Mouse (Mus musculus) erythroid progenitor cell, adult 5-6 weeks (primary cell): ENCODE measurements around the gene Get4. TPM values are rescaled to one million over a fixed set of nuclear protein-coding genes. Genes with fewer than 3 reads are reported as not detected.

Experiments used
- ATAC-seq: replicated peaks from 2 replicates; pipeline ENCODE4 v1.8.0; 2016; ENCODE audit warnings: moderate number of reproducible peaks, mild to moderate bottlenecking, moderate TSS enrichment, inconsistent platforms; ENCODE audit not compliant: poor library complexity, low FRiP score, severe bottlenecking
- total RNA-seq, 2 experiments: library from RNA; stranded (forward) in 1 of 2; stranded (reverse) in 1 of 2; fragments of 150-400 nt in 1 of 2; fragments of 186-747, 209-891 nt in 1 of 2; gene quantifications; 2 replicates each; pipeline versions ENCODE4 v1.2.3 to v1.2.4; 2015 to 2017; ENCODE audit warnings: low replicate concordance in 2 of 2

Get4 gene
- total RNA-seq, 2 experiments from 2014 or later = 21.9 to 35.6 TPM

DNA sequence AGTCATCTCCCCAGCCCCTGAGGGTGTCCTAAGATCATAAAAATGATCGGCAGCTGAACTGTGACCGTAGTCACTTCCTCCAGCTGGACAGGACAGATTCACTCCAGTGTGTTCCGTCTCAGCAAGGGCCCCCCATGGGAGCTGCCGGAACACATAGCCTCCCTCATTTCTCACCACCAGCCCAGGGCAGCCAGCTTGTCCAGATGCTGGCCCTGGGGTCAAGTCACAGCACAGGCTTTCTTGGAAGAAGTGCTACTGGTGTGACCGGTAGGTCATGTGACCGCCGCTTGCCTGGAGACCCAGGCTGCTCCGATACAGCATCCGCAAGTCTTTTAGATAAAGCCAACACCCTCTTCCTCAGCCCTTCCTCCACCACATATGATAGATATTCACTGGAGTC lies 61.4 kb downstream of the Get4 start:
- no peak for ATAC-seq

DNA sequence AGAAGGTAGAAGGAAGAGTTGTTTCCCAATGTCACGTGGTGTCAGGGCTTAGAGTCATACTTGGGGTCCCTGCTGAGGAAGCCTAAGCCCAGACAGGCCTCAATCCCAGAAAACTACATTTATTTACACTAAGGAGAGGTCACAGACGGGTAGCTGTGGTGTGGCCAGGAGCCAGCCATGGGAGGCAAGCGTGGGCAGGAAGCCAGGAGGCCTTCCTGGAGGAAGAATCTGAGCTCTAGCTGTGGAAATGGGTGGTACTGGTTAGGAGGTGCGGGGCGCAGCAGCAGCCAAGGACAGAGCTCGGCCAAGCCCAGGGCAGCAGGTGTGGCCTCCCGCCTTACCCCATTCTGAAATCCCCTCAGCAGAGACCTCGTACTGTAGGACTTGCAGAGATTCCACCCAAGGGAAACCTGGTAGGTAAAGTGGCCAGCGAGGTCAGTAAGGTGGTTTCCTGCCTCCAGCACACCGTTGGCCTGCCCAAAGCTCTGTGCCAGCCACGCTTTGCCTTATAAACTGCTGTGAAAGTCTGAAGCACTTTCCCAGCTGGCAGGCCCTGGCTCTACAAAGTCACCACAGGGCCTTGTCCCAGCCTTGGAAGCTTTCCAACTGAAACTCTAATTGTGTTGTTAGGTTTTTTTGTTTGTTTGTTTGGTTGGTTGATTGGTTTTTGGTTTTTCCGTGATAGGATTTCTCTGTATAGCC lies 63.0 kb downstream of the Get4 start:
- no peak for ATAC-seq

DNA sequence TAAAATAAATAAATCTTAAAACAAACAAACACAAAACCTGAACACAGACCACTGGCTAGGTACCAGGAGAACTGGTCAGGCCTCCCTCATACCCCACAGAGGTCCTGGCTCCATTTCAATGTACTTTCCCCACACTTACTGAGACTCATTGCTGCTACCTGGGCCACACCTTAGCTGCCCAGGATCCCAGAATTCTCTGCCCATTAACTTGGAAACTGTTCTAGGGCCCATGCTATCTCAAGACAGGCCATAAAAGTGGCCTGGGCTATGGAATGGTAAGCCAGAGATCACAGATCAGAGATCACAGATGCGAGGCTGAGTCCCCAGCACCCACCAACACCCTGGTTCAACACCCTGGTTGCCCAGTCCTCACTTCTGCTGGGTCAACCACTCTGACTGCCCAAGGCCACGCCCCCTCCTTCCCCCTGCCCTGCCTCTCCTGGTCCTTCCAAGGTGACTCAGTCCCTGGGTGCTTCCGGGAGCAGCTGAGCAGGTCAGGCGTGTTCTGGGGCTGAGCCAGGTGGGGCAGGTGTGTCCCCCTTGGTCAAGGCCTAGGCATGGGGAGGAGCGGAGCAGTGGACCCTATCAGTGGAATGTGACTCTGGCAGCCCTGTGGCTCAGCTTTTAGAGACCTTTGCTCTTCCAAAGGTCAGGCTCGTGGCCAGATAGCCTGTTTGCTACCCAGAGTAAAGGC lies 65.0 kb downstream of the Get4 start:
- ATAC-seq = no peak

DNA sequence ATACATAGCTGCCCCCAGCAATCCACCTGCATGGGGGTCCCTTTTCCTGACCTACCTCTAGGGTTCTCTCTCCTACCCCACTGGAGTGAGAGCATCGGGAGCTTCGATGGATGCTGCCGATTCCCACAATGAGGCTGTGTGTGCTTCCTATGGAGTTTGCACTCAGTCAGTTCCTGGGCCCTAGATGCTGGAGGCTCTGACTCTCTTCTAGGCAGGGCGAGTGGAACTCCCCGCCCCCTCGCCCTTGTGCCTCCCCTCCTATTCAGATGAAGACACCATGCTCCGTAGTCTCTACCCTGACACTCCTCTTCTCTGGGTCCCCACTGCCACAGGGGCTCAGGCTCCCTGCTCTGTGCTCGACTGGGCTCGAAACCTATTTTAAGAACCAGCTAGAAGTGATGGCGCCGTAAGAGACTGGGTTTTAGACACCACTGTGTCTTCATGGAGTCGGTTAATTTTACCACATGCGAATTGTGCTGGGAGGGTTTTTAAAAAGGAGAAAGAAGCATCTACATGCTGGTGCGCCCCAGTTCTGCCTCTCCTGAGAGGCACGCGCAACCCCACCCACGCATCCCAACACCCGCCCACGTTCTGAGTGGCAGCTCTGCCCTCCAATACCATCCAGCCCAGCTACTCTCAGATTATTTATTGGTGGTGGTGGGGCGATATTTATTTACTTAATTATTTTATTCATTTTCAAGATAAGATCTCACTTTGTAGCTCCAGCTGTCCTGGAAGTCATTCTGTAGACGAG lies 65.8 kb downstream of the Get4 start:
- ATAC-seq = no peak

Other genes with a start within 250 kb of the Get4 start
- 0.72 TPM in 1 of 2 replicates, not detected in the other for gene Prkar1b, start 102.3 kb upstream of the Get4 start, total RNA-seq (2015; ENCODE audit: low replicate concordance)
- gene Prkar1b, start 102.3 kb upstream of the Get4 start, total RNA-seq (2017; ENCODE audit: low replicate concordance) = 0.08 TPM in 1 of 2 replicates, not detected in the other
- 1.7 and 1.8 TPM in 2 replicates for gene Dnaaf5, start 102.1 kb upstream of the Get4 start, total RNA-seq (2015; ENCODE audit: low replicate concordance)
- 2.6 and 3.6 TPM in 2 replicates for gene Dnaaf5, start 102.1 kb upstream of the Get4 start, total RNA-seq (2017; ENCODE audit: low replicate concordance)
- gene Sun1, start 51.7 kb upstream of the Get4 start, total RNA-seq (2015; ENCODE audit: low replicate concordance) = 77.5 and 111 TPM in 2 replicates
- 99.6 and 190 TPM in 2 replicates for gene Sun1, start 51.7 kb upstream of the Get4 start, total RNA-seq (2017; ENCODE audit: low replicate concordance)
- gene Adap1, start 73.3 kb downstream of the Get4 start, total RNA-seq (2015; ENCODE audit: low replicate concordance) = 4.2 and 5.8 TPM in 2 replicates
- 3.9 and 9.5 TPM in 2 replicates for gene Adap1, start 73.3 kb downstream of the Get4 start, total RNA-seq (2017; ENCODE audit: low replicate concordance)
- 8.8 and 11.9 TPM in 2 replicates for gene Cox19, start 99.1 kb downstream of the Get4 start, total RNA-seq (2015; ENCODE audit: low replicate concordance)
- 5.3 and 29.0 TPM in 2 replicates for gene Cox19, start 99.1 kb downstream of the Get4 start, total RNA-seq (2017; ENCODE audit: low replicate concordance)
- gene Cyp2w1, start 100.3 kb downstream of the Get4 start, total RNA-seq (2015; ENCODE audit: low replicate concordance) = not detected in 2 replicates
- gene Cyp2w1, start 100.3 kb downstream of the Get4 start, total RNA-seq (2017; ENCODE audit: low replicate concordance) = not detected in 2 replicates
- gene Gpr146, start 125.4 kb downstream of the Get4 start, total RNA-seq (2015; ENCODE audit: low replicate concordance) = 34.0 and 38.9 TPM in 2 replicates
- gene Gpr146, start 125.4 kb downstream of the Get4 start, total RNA-seq (2017; ENCODE audit: low replicate concordance) = 37.8 and 43.8 TPM in 2 replicates
- gene C130050O18Rik, start 153.0 kb downstream of the Get4 start, total RNA-seq (2015; ENCODE audit: low replicate concordance) = 2.9 TPM in 1 of 2 replicates, not detected in the other
- 0.26 TPM in 1 of 2 replicates, not detected in the other for gene C130050O18Rik, start 153.0 kb downstream of the Get4 start, total RNA-seq (2017; ENCODE audit: low replicate concordance)
- gene Gper1, start 170.8 kb downstream of the Get4 start, total RNA-seq (2015; ENCODE audit: low replicate concordance) = not detected in 2 replicates
- gene Gper1, start 170.8 kb downstream of the Get4 start, total RNA-seq (2017; ENCODE audit: low replicate concordance) = not detected in 2 replicates
- 4.7 TPM in 1 of 2 replicates, not detected in the other for gene 3110082I17Rik, start 208.2 kb downstream of the Get4 start, total RNA-seq (2015; ENCODE audit: low replicate concordance)
- gene 3110082I17Rik, start 208.2 kb downstream of the Get4 start, total RNA-seq (2017; ENCODE audit: low replicate concordance) = 3.2 and 4.2 TPM in 2 replicates
- gene Zfand2a, start 232.2 kb downstream of the Get4 start, total RNA-seq (2015; ENCODE audit: low replicate concordance) = 7.2 and 9.2 TPM in 2 replicates
- gene Zfand2a, start 232.2 kb downstream of the Get4 start, total RNA-seq (2017; ENCODE audit: low replicate concordance) = 3.6 and 5.8 TPM in 2 replicates